Comparison of ENCODE assay signal across 14 mouse cellular contexts in genomic region chr16:91557693-91558092, GRCm38 (mm10). TPM values are rescaled to one million over a fixed set of nuclear protein-coding genes. Genes with fewer than 3 reads are reported as not detected.
DNase-seq lines count a peak whose midpoint lies in the region; ATAC-seq and TF ChIP-seq lines count a peak whose summit lies in the region.
"Had no signal": no experiment of that assay in that cellular context is flagged by ENCODE, and none has a peak within 500 bp of the region (broad histone marks: within the 10 kb centered on the region; RNA-seq: fewer than 3 reads in every experiment).

No protein-coding gene starts in this region.

- H3K4me3 ChIP-seq in forebrain, embryonic 12.5 days (replicated peaks): no peak overlapping the region
- H3K4me3 ChIP-seq in stomach, postnatal 0 days (ENCODE audit: low read depth, low read length): no peak overlapping the region
- H3K4me3 ChIP-seq: erythroblast, embryonic 14.5 days; hindbrain, embryonic 13.5 days; liver, embryonic 13.5 days had no signal

- H3K4me2 ChIP-seq in forebrain, embryonic 12.5 days: no peak overlapping the region
- H3K4me2 ChIP-seq in stomach, postnatal 0 days (replicated peaks; ENCODE audit: low read depth): no peak overlapping the region
- H3K4me2 ChIP-seq: hindbrain, embryonic 13.5 days; liver, embryonic 13.5 days had no signal

- no peaks in the 10 kb centered on the region for H3K9me3 ChIP-seq in forebrain, embryonic 12.5 days
- H3K9me3 ChIP-seq in stomach, postnatal 0 days (ENCODE audit: control insufficient read depth, low read length): no peaks in the 10 kb centered on the region
- H3K9me3 ChIP-seq: hindbrain, embryonic 13.5 days; liver, embryonic 13.5 days had no signal

- no peak for TF ChIP-seq CTCF in stomach, postnatal 0 days (IDR thresholded peaks at IDR 0.05; ENCODE audit: low read depth)

- H3K27me3 ChIP-seq in forebrain, embryonic 12.5 days: no peaks in the 10 kb centered on the region
- H3K27me3 ChIP-seq in stomach, postnatal 0 days (ENCODE audit: control insufficient read depth, insufficient read depth, low read length): no peaks in the 10 kb centered on the region
- H3K27me3 ChIP-seq: hindbrain, embryonic 13.5 days; liver, embryonic 13.5 days had no signal

- peaks cover 6% of the 10 kb centered on the region for H3K4me1 ChIP-seq in forebrain, embryonic 12.5 days
- H3K4me1 ChIP-seq in stomach, postnatal 0 days (replicated peaks; ENCODE audit: control insufficient read depth, insufficient read depth): no peaks in the 10 kb centered on the region

- no peak overlapping the region for H3K9ac ChIP-seq in forebrain, embryonic 12.5 days
- H3K9ac ChIP-seq in stomach, postnatal 0 days (ENCODE audit: low read length): no peak overlapping the region
- H3K9ac ChIP-seq: hindbrain, embryonic 13.5 days; liver, embryonic 13.5 days had no signal

- DNase-seq in frontal cortex, adult 2 months (ENCODE audit: extremely low spot score in 1 of 2, low spot score in 1 of 2): peak; percentile 23 to 69
- no peak for DNase-seq in frontal cortex, postnatal 25 days (ENCODE audit: low spot score in 2 of 2)
- peak; percentile 39 to 51 for DNase-seq in left cerebral cortex, postnatal 14 days (ENCODE audit: low spot score in 2 of 2)
- DNase-seq in left cerebral cortex, postnatal 10 days (ENCODE audit: extremely low spot score in 1 of 2, low spot score in 2 of 2): no peak
- DNase-seq in heart, adult 9 months (ENCODE audit: low spot score in 2 of 2): peak; percentile 67 to 75
- peak; percentile 78 for DNase-seq in skeletal muscle tissue, adult 2 months (ENCODE audit: low read depth, low spot score)
- no peak for DNase-seq in stomach, postnatal 0 days (ENCODE audit: low spot score)
- DNase-seq: layer of hippocampus, adult 9-11 months; liver, embryonic 13.5 days; thymus, adult 18-20 months had no signal

- WGBS in forebrain, embryonic 12.5 days: 94% methylated on average over 15 of the region's 15 CpGs
- 79% methylated on average over 15 of the region's 15 CpGs for WGBS in stomach, postnatal 0 days

- H3K36me3 ChIP-seq in forebrain, embryonic 12.5 days (replicated peaks): peaks cover 24% of the 10 kb centered on the region; the same call in 1 of the 2 replicates
- peaks cover 7% of the 10 kb centered on the region; the same call in 1 of the 2 replicates for H3K36me3 ChIP-seq in stomach, postnatal 0 days (ENCODE audit: control insufficient read depth, insufficient read depth, low read length)

- no peak overlapping the region for H3K27ac ChIP-seq in forebrain, embryonic 12.5 days
- H3K27ac ChIP-seq in stomach, postnatal 0 days (replicated peaks): no peak overlapping the region
- H3K27ac ChIP-seq: hindbrain, embryonic 13.5 days; liver, embryonic 13.5 days had no signal

- intact Hi-C loops in left cerebral cortex, postnatal 14 days (cut with DNase I): no loop called here
- intact Hi-C loops in left cerebral cortex, postnatal 10 days (cut with DNase I): no loop called here

- ATAC-seq in forebrain, embryonic 12.5 days (ENCODE audit: low FRiP score): no peak
- no peak for ATAC-seq in stomach, postnatal 0 days (ENCODE audit: low FRiP score, low TSS enrichment)
- ATAC-seq: CD4-positive, CD25-positive, alpha-beta regulatory T cell, adult 4 months had no signal

- no peak for TF ChIP-seq EP300 in stomach, postnatal 0 days (optimal IDR thresholded peaks at IDR 0.05)

RNA-seq across cellular contexts. Expression of gene Ifngr2, which starts 10.8 kb away (rescaled TPM):
- polyA plus RNA-seq in frontal cortex, adult 2 months (2012; rRNA removed): 18.0 and 27.4 TPM in 2 replicates
- total RNA-seq in left cerebral cortex, postnatal 14 days (2021): 10 to 100 TPM; 62.0 to 62.6 TPM
- 10 to 100 TPM; 74.8 to 82.0 TPM for total RNA-seq in left cerebral cortex, postnatal 10 days (2021)
- 27.9 and 31.9 TPM in 2 replicates for polyA plus RNA-seq in forebrain, embryonic 12.5 days (2016; fragmentation: Nextera tagmentation; extraction: Ambion mirVana)
- 54.9 and 57.8 TPM in 2 replicates for polyA plus RNA-seq in stomach, postnatal 0 days (2015; fragmentation: Nextera tagmentation; extraction: Ambion mirVana)

RNA-seq across cellular contexts. Expression of gene Tmem50b, which starts 39.9 kb away (rescaled TPM):
- 92.5 and 96.4 TPM in 2 replicates for polyA plus RNA-seq in frontal cortex, adult 2 months (2012; rRNA removed)
- total RNA-seq in left cerebral cortex, postnatal 14 days (2021): 100 to 1,000 TPM; 104 to 110 TPM
- 10 to 100 TPM; 92.3 to 95.0 TPM for total RNA-seq in left cerebral cortex, postnatal 10 days (2021)
- polyA plus RNA-seq in forebrain, embryonic 12.5 days (2016; fragmentation: Nextera tagmentation; extraction: Ambion mirVana): 38.7 and 41.2 TPM in 2 replicates
- 60.8 and 64.6 TPM in 2 replicates for polyA plus RNA-seq in stomach, postnatal 0 days (2015; fragmentation: Nextera tagmentation; extraction: Ambion mirVana)

Comparison
In these comparisons a context has a peak if more than half of its experiments do, and no peak if none do; other contexts are left out.
1. DNase-seq: peak in frontal cortex, adult 2 months (2 of 2), left cerebral cortex, postnatal 14 days (2 of 2), heart, adult 9 months (2 of 2) and skeletal muscle tissue, adult 2 months (single experiment); none in frontal cortex, postnatal 25 days (0 of 2), left cerebral cortex, postnatal 10 days (0 of 2) and stomach, postnatal 0 days (single experiment).